Mouse (Mus musculus) heart, postnatal 14 days (tissue): Measurements from ENCODE around the gene Frat2. TPM values are rescaled to one million over a fixed set of nuclear protein-coding genes. Genes with fewer than 3 reads are reported as not detected.

Experiments
- DNase-seq, 2 experiments: peaks; one replicate each; pipeline ENCODE4 v3.0.0; 2021 to 2022
- intact Hi-C: fragments of 180-260 bp; cut with DNase I; formaldehyde crosslinking; loops from one replicate; pipeline ENCODE4 v1.15.1; 2025
- total RNA-seq, 2 experiments: library from RNA; stranded (reverse); gene quantifications; 2 replicates each; pipeline ENCODE4 v1.2.3; 2021

Frat2 gene
- total RNA-seq, 2 experiments from 2014 or later = 5.9 to 6.6 TPM

DNA sequence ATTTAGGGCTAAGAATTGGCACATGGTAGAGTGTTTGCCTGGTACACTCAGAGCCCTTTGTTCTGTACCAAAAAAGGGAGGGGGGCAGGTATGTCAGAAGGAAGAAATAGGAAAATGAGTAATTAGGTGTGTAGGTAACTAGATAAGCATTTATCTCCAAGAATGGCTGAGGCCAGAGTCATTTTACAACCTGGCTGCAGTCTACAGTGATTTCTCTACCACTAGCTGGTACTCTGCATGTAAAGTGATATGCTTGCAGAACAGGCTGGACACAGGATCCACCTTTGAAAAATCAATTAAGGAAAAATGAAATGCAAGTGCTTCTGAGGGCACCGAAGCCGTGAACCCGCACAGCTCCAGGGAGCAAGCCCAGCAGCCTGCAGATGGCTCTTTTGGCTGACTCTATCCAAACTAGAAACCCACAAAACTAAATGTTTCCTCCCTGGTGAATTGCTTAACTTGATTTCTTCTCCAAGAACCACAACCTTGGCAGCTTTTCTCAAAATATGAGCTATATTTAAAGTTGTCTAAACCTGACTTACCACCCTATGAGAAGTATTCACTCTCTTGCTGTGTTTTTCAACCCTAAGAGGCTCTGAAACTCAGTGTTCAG lies 51.7 kb downstream of the Frat2 start:
- intact Hi-C loops = no loop called here
- DNase-seq = no peak

Other genes starting within 250 kb of the Frat2 start
- gene Slit1, start 104.5 kb downstream of the Frat2 start, total RNA-seq = under 1 TPM; 0.07 to 0.12 TPM
- 1 to 10 TPM; 2.5 to 3.5 TPM for gene Arhgap19, start 46.1 kb downstream of the Frat2 start, total RNA-seq
- gene Frat1, start 18.2 kb downstream of the Frat2 start, total RNA-seq = 1 to 10 TPM; 2.5 to 3.2 TPM
- 10 to 100 TPM; 10.7 to 12.9 TPM for gene Rrp12, start 48.0 kb upstream of the Frat2 start, total RNA-seq
- 100 to 1,000 TPM; 115 to 131 TPM for gene Pgam1, start 63.8 kb upstream of the Frat2 start, total RNA-seq
- 10 to 100 TPM; 11.3 to 13.4 TPM for gene Exosc1, start 85.3 kb upstream of the Frat2 start, total RNA-seq
- gene Zdhhc16, start 85.3 kb upstream of the Frat2 start, total RNA-seq = 10 to 100 TPM; 19.9 to 20.9 TPM
- 10 to 100 TPM; 16.7 to 21.2 TPM for gene Mms19, start 133.0 kb upstream of the Frat2 start, total RNA-seq
- 10 to 100 TPM; 25.9 to 28.0 TPM for gene Ubtd1, start 133.6 kb upstream of the Frat2 start, total RNA-seq
- gene Ankrd2, start 187.9 kb upstream of the Frat2 start, total RNA-seq = not detected
- gene Hoga1, start 197.5 kb upstream of the Frat2 start, total RNA-seq = 1 to 10 TPM; 1.4 to 2.3 TPM
- gene 4933411K16Rik, start 204.1 kb upstream of the Frat2 start, total RNA-seq = under 1 TPM in 1 of 2 experiments, not detected in 1; 0.32 TPM
- gene Morn4, start 238.2 kb upstream of the Frat2 start, total RNA-seq = 1 to 10 TPM; 4.5 to 5.3 TPM
- 10 to 100 TPM; 17.2 to 20.6 TPM for gene Pi4k2a, start 242.3 kb upstream of the Frat2 start, total RNA-seq